Mouse (Mus musculus) lung, postnatal 0 days (tissue): ENCODE measurements around the gene Ubqln3. TPM values are rescaled to one million over a fixed set of nuclear protein-coding genes. Genes with fewer than 3 reads are reported as not detected.

Experiments used
- ATAC-seq: fragments of 200-750 bp; cut with Nextera tagmentation; 2 replicates; pipeline ENCODE4 v1.8.0; 2017; ENCODE audit warnings: moderate library complexity
- DNase-seq: peaks from one replicate; pipeline ENCODE4 v3.0.0-alpha.2; 2016; ENCODE audit warnings: low spot score
- H3K27ac ChIP-seq: fragments of 300-500 bp; sonication (generic); 2 replicates; pipeline ENCODE4 v1.5.1; 2014; ENCODE audit warnings: antibody characterized with exemption, mild to moderate bottlenecking, low read length, mixed read lengths
- H3K27me3 ChIP-seq: fragments of 300-500 bp; sonication (generic); replicated peaks from 2 replicates; pipeline ENCODE4 v1.6.1; 2014; ENCODE audit warnings: low read length, mixed read lengths; ENCODE audit not compliant: insufficient read depth
- H3K36me3 ChIP-seq: fragments of 300-500 bp; sonication (generic); 2 replicates; pipeline ENCODE4 v1.6.1; 2014; ENCODE audit warnings: low read length, mixed read lengths; ENCODE audit not compliant: insufficient read depth
- H3K4me1 ChIP-seq: fragments of 300-500 bp; sonication (generic); 2 replicates; pipeline ENCODE4 v1.6.1; 2014; ENCODE audit warnings: antibody characterized with exemption, low read depth, low read length, mixed read lengths; ENCODE audit not compliant: insufficient read depth
- H3K4me2 ChIP-seq: fragments of 300-500 bp; sonication (generic); replicated peaks from 2 replicates; pipeline ENCODE4 v1.6.1; 2014; ENCODE audit warnings: low read depth, mild to moderate bottlenecking, low read length, moderate library complexity, mixed read lengths
- H3K4me3 ChIP-seq: fragments of 300-500 bp; sonication (generic); 2 replicates; pipeline ENCODE4 v1.5.1; 2014; ENCODE audit warnings: low read depth, low read length
- H3K9ac ChIP-seq: fragments of 300-500 bp; sonication (generic); replicated peaks from 2 replicates; pipeline ENCODE4 v1.6.1; 2014; ENCODE audit warnings: low read depth, mild to moderate bottlenecking
- H3K9me3 ChIP-seq: fragments of 300-500 bp; sonication (generic); 2 replicates; pipeline ENCODE4 v1.6.1; 2016; ENCODE audit warnings: low read length, mixed read lengths
- CTCF ChIP-seq: IDR thresholded peaks from 2 replicates; pipeline ENCODE4 v1.5.1; 2016; ENCODE audit warnings: antibody characterized with exemption, mild to moderate bottlenecking
- EP300 ChIP-seq: IDR thresholded peaks from 2 replicates; pipeline ENCODE4 v1.6.1; 2016; ENCODE audit warnings: antibody characterized with exemption, mild to moderate bottlenecking, control low read depth
- WGBS: fragments of 180-500 bp; shearing (Covaris S2); extraction: QIAGEN DNeasy Blood & Tissue Kit; methylation state at CpG from one replicate; pipeline ENCODE4 v1.1.7; 2014; 5-methylcytosine and 5-hydroxymethylcytosine counted together
- polyA plus RNA-seq: library from polyadenylated mRNA; unstranded; fragments of >200 nt; fragmentation: Nextera tagmentation; extraction: Ambion mirVana; gene quantifications from 2 replicates; pipeline ENCODE4 v1.2.1, GENCODE M21; 2015

Gene Ubqln3
- polyA plus RNA-seq, 1 experiment from 2014 or later = not detected

DNA sequence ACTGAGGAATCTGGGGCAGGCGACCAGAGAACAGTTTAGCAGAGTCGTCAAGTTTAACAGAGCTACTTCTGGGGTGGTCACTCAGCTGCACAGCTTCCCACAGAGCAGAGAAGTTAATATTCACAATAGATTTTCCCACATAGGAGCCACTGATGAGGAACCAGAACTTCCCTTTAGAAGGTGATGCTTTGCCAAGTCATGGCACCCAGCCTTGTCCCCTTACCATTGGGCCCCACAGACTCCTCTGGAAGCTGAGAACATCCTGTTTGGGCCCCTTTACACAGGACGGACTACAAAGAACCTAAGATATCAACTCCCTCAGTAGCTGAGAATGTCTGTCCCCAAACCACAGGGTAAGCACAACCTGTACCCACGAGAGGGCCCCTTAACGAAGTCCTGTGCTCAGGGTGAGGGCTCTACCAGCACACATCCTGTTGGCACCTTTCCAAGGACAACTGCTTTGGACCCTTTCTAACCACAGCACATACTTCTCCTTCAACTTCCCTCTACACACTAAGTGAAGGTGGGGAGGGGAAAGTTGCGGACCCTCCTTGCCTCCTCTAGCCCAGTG, 26.6 kb upstream of the Ubqln3 start:
- H3K9ac ChIP-seq = no peak overlapping the region
- WGBS = 36% methylated on average over 6 of the region's 6 CpGs
- no peak overlapping the region for H3K27ac ChIP-seq
- H3K4me3 ChIP-seq = no peak overlapping the region
- H3K27me3 ChIP-seq = no peaks in the 10 kb centered on the region
- no peak overlapping the region for H3K4me2 ChIP-seq
- TF ChIP-seq CTCF (no peak), EP300 (no peak)
- no peaks in the 10 kb centered on the region for H3K4me1 ChIP-seq
- DNase-seq (peak; percentile 17), ATAC-seq (peak; percentile 25; the same call in 1 of the 2 replicates)
- H3K36me3 ChIP-seq = no peaks in the 10 kb centered on the region
- no peaks in the 10 kb centered on the region for H3K9me3 ChIP-seq

DNA sequence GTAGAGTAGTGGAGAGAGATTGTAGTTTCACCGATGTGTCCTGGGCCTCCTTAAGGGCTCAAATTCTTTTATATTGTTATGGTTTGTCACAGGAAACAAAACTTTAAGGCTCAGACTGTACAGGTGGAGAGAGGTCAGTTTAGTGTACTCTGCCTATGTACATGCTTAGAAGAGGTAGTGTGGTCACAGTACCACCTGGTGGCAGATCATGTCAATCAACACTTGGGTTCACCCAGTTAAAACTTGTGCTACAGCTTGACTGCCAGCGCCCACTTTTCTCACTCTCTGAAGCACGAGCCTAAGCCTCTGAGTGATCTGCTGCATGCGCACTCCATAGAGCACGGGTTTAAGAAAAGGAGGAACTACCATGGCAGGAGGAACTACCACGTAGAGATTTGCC, 24.0 kb upstream of the Ubqln3 start:
- H3K4me2 ChIP-seq = no peak overlapping the region

GRCm38 (mm10) chr7:104150456-104150855, 7.4 kb upstream of the Ubqln3 start, which contains the start of gene Ubqlnl:
Gene Ubqlnl, minus strand, starts transcription at chr7:104150556.
- no peak within 1 kb of the TSS for H3K9ac ChIP-seq
- WGBS = 74% methylated on average over 2 of the region's 2 CpGs
- no peak within 1 kb of the TSS for H3K4me3 ChIP-seq
- DNase-seq (no peak), ATAC-seq (no peak)
- no peaks in the 10 kb centered on the region for H3K36me3 ChIP-seq
- H3K4me2 ChIP-seq = no peak within 1 kb of the TSS
- H3K9me3 ChIP-seq = no peaks in the 10 kb centered on the region
- H3K27me3 ChIP-seq = no peaks in the 10 kb centered on the region
- TF ChIP-seq CTCF = no peak
- TF ChIP-seq EP300 = no peak
- no peak within 1 kb of the TSS for H3K27ac ChIP-seq
- no peaks in the 10 kb centered on the region for H3K4me1 ChIP-seq

More for the DNA sequence above, 24.0 kb upstream of the Ubqln3 start:
- Histone ChIP-seq H3K27ac (no peak overlapping the region), H3K36me3 (no peaks in the 10 kb centered on the region), H3K9ac (no peak overlapping the region), H3K4me1 (no peaks in the 10 kb centered on the region), H3K27me3 (no peaks in the 10 kb centered on the region), H3K4me3 (no peak overlapping the region), H3K9me3 (no peaks in the 10 kb centered on the region)
- TF ChIP-seq CTCF (peak; percentile 35; the same call in 1 of the 2 replicates), EP300 (no peak)
- 64% methylated on average over 6 of the region's 6 CpGs for WGBS
- peak; percentile 36 for DNase-seq
- ATAC-seq = peak; percentile 23; the same call in 1 of the 2 replicates

GRCm38 (mm10) chr7:104137305-104137704, 5.8 kb downstream of the Ubqln3 start, which contains the start of gene Olfr643:
Gene Olfr643, minus strand, starts transcription at chr7:104137405.
- ATAC-seq (no peak; the same call in 1 of the 2 replicates), DNase-seq (no peak)
- no peak within 1 kb of the TSS for H3K9ac ChIP-seq
- H3K4me3 ChIP-seq = no peak within 1 kb of the TSS
- TF ChIP-seq EP300 = no peak
- TF ChIP-seq CTCF = no peak
- no peaks in the 10 kb centered on the region for H3K36me3 ChIP-seq
- H3K4me2 ChIP-seq = no peak within 1 kb of the TSS
- no peaks in the 10 kb centered on the region for H3K9me3 ChIP-seq
- WGBS = 54% methylated on average over 5 of the region's 5 CpGs
- H3K4me1 ChIP-seq = no peaks in the 10 kb centered on the region
- no peaks in the 10 kb centered on the region for H3K27me3 ChIP-seq
- no peak within 1 kb of the TSS for H3K27ac ChIP-seq

GRCm38 (mm10) chr7:104129726-104130125, 13.4 kb downstream of the Ubqln3 start, which contains the start of gene Ubqln5:
Gene Ubqln5, minus strand, starts transcription at chr7:104129826.
- H3K36me3 ChIP-seq = no peaks in the 10 kb centered on the region
- H3K4me2 ChIP-seq = no peak within 1 kb of the TSS
- no peaks in the 10 kb centered on the region for H3K9me3 ChIP-seq
- H3K4me1 ChIP-seq = no peaks in the 10 kb centered on the region
- no peak for DNase-seq
- no peak within 1 kb of the TSS for H3K9ac ChIP-seq
- H3K4me3 ChIP-seq = no peak within 1 kb of the TSS
- no peaks in the 10 kb centered on the region for H3K27me3 ChIP-seq
- no peak for TF ChIP-seq EP300
- no peak for TF ChIP-seq CTCF
- no peak within 1 kb of the TSS for H3K27ac ChIP-seq
- no peak for ATAC-seq
- 85% methylated on average over 5 of the region's 5 CpGs for WGBS

DNA sequence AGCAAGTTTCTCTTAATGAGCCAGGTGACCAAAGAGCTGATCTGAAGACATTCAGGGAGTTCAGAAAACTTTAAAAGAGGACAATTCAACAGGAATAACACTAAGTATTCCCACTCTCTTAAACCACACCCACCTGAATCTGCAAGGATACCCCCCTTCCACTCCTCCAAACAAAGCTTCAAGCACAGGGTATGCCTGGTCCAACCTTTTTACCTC, 38.4 kb downstream of the Ubqln3 start, which contains the start of gene Olfr646:
Gene Olfr646, plus strand, starts transcription at position 117 of the 216 bp plus-strand sequence.
- Histone ChIP-seq H3K4me1 (no peaks in the 10 kb centered on the region), H3K9me3 (no peaks in the 10 kb centered on the region), H3K36me3 (no peaks in the 10 kb centered on the region), H3K27ac (no peak within 1 kb of the TSS), H3K27me3 (no peaks in the 10 kb centered on the region), H3K9ac (no peak within 1 kb of the TSS), H3K4me3 (no peak within 1 kb of the TSS), H3K4me2 (no peak within 1 kb of the TSS)
- DNase-seq = no peak
- TF ChIP-seq EP300 (no peak), CTCF (no peak)
- no peak for ATAC-seq
